In the genomic region with DNA sequence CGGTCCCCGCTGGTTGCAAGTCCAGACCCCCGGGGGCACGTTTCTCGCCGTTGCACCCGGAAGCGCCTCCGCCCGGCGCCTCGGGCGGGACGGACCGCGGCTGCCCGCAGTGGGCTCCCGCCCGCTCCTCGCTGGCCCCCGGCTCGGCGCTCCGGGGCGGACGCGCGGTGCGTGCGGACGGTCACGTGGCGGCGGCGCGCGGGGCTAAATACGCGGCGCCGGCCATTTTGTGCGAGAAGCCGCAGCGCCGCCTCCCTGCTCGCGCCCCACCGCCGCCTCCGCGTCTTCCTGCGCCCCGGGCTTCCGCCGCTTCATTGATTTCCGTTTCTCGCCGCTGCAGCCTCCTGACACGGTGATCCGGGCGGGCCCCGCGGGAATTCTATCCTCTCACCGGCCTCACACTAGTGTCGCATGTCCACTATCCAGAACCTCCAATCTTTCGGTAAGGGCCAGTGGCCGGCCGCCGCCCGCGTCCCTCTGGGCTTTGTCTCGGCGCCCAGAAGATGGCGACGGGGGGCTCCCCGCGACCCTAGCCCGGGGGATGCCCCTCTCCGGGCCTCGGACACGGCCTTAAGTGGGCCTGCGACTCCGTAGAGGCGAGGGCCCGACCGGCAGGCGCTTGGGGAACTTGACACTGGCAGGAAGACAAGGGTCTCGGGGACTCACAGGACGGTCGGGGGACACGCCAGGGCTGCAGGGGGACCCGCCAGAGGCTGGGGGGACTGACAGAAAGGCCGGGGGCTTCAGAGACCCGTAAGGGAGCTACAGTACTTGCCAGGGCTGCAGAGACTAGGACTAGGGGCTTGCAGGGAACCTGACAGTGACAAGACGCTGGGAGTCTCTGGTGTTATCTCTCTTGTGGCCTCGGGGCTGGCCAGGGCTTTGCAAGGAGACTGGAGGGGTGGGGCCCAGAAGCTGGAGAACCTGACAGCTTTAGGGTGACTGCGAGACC, we compare ENCODE assay signal across 8 mouse cellular contexts. TPM values are rescaled to one million over a fixed set of nuclear protein-coding genes. Genes with fewer than 3 reads are reported as not detected.
DNase-seq lines count a peak whose midpoint lies in the region; ATAC-seq and TF ChIP-seq lines count a peak whose summit lies in the region.

No protein-coding gene starts in this region.

- peak; percentile 88 for ATAC-seq in forebrain, embryonic 12.5 days (ENCODE audit: low FRiP score)
- peak; percentile 86 for ATAC-seq in liver, embryonic 16.5 days (ENCODE audit: low read depth)
- peak; percentile 81 for ATAC-seq in neural tube, embryonic 13.5 days (ENCODE audit: low read depth)

- H3K4me3 ChIP-seq in forebrain, embryonic 12.5 days (replicated peaks) = peak overlapping the region; percentile 99
- peak overlapping the region; percentile 85 for H3K4me3 ChIP-seq in liver, embryonic 16.5 days (ENCODE audit: low read depth, low read length)
- H3K4me3 ChIP-seq in neural tube, embryonic 13.5 days = peak overlapping the region; percentile 97
- H3K4me3 ChIP-seq in testis, adult 2 months (ENCODE audit: control insufficient read depth, low read depth, low read length) = peak overlapping the region; percentile 92

- peaks cover 29% of the 10 kb centered on the region for H3K4me1 ChIP-seq in forebrain, embryonic 12.5 days
- H3K4me1 ChIP-seq in liver, embryonic 16.5 days (ENCODE audit: control insufficient read depth, low read depth, low read length) = peaks cover 17% of the 10 kb centered on the region
- H3K4me1 ChIP-seq in neural tube, embryonic 13.5 days (replicated peaks) = peaks cover 22% of the 10 kb centered on the region
- H3K4me1 ChIP-seq in testis, adult 2 months (ENCODE audit: control insufficient read depth, insufficient read depth, low read length) = peaks cover 2% of the 10 kb centered on the region

- TF ChIP-seq CTCF in testis, adult 2 months (IDR thresholded peaks at IDR 0.05; ENCODE audit: control insufficient read depth, insufficient read depth, insufficient replicate concordance, low read depth, low read length) = no peak

- under 1% methylated on average over 65 of the region's 97 CpGs for WGBS in forebrain, embryonic 12.5 days
- under 1% methylated on average over 97 of the region's 97 CpGs for WGBS in large intestine, adult 2 months
- WGBS in liver, embryonic 16.5 days (ENCODE audit: insufficient replicate concordance) = under 1% methylated on average over 97 of the region's 97 CpGs
- WGBS in neural tube, embryonic 13.5 days = under 1% methylated on average over 84 of the region's 97 CpGs

- peak; percentile 67 to 68 for DNase-seq in CD8-positive naive resting alpha-beta T cell, adult 2 months (ENCODE audit: low read depth in 2 of 2, low spot score in 2 of 2)
- peak; percentile 72 for DNase-seq in c-Kit-positive CD71-positive TER-119-negative erythroid progenitor cells, embryonic 14.5 days (ENCODE audit: low read depth)
- DNase-seq in heart, postnatal 10 days = peak; percentile 85 to 87
- DNase-seq in large intestine, adult 2 months (ENCODE audit: low read depth, low spot score) = peak; percentile 33

- H3K27me3 ChIP-seq in forebrain, embryonic 12.5 days = no peaks in the 10 kb centered on the region
- H3K27me3 ChIP-seq in liver, embryonic 16.5 days (ENCODE audit: control insufficient read depth, insufficient read depth, low read depth, low read length) = peaks cover 2% of the 10 kb centered on the region; the same call in 1 of the 2 replicates
- no peaks in the 10 kb centered on the region for H3K27me3 ChIP-seq in neural tube, embryonic 13.5 days
- H3K27me3 ChIP-seq in testis, adult 2 months (ENCODE audit: control insufficient read depth, insufficient read depth, low read length) = no peaks in the 10 kb centered on the region

- H3K27ac ChIP-seq in forebrain, embryonic 12.5 days = peak overlapping the region; percentile 93
- H3K27ac ChIP-seq in liver, embryonic 16.5 days (ENCODE audit: low read length) = peak overlapping the region; percentile 90
- H3K27ac ChIP-seq in neural tube, embryonic 13.5 days (replicated peaks) = peak overlapping the region; percentile 94
- peak overlapping the region; percentile 80 for H3K27ac ChIP-seq in testis, adult 2 months (ENCODE audit: control insufficient read depth, insufficient read depth, low read depth, low read length)

- intact Hi-C loops in heart, postnatal 10 days (cut with DNase I) = loop anchor here (10.0 kb wide), 1 partner anchor 358 kb away; no protein-coding TSS in a partner anchor

- H3K4me2 ChIP-seq in forebrain, embryonic 12.5 days = peak overlapping the region; percentile 88
- peak overlapping the region; percentile 92 for H3K4me2 ChIP-seq in liver, embryonic 16.5 days (ENCODE audit: low read depth, low read length)
- H3K4me2 ChIP-seq in neural tube, embryonic 13.5 days = peak overlapping the region; percentile 91

- peak overlapping the region; percentile 100 for H3K9ac ChIP-seq in forebrain, embryonic 12.5 days
- H3K9ac ChIP-seq in liver, embryonic 16.5 days (ENCODE audit: low read depth, low read length) = peak overlapping the region; percentile 90
- H3K9ac ChIP-seq in neural tube, embryonic 13.5 days = peak overlapping the region; percentile 100

- H3K9me3 ChIP-seq in forebrain, embryonic 12.5 days = no peaks in the 10 kb centered on the region
- no peaks in the 10 kb centered on the region for H3K9me3 ChIP-seq in liver, embryonic 16.5 days (replicated peaks; ENCODE audit: control insufficient read depth, low read length)
- no peaks in the 10 kb centered on the region for H3K9me3 ChIP-seq in neural tube, embryonic 13.5 days

- TF ChIP-seq POLR2A in testis, adult 2 months (IDR thresholded peaks at IDR 0.05; ENCODE audit: control insufficient read depth, low read depth, low read length) = peak; percentile 65

- peaks cover 32% of the 10 kb centered on the region for H3K36me3 ChIP-seq in forebrain, embryonic 12.5 days (replicated peaks)
- H3K36me3 ChIP-seq in liver, embryonic 16.5 days (ENCODE audit: control insufficient read depth, insufficient read depth) = peaks cover 22% of the 10 kb centered on the region
- peaks cover 28% of the 10 kb centered on the region for H3K36me3 ChIP-seq in neural tube, embryonic 13.5 days
- no peaks in the 10 kb centered on the region; the same call in none of the 2 replicates for H3K36me3 ChIP-seq in testis, adult 2 months (ENCODE audit: control insufficient read depth, insufficient read depth, low read length)

RNA-seq across cellular contexts. Expression of a gene that starts 0.6 kb away (rescaled TPM):
- 407 and 434 TPM in 2 replicates for polyA plus RNA-seq in forebrain, embryonic 12.5 days (2016; fragmentation: Nextera tagmentation; extraction: Ambion mirVana)
- 10 to 100 TPM; 61.5 to 62.0 TPM for total RNA-seq in heart, postnatal 10 days (2021)
- 20.8 and 23.8 TPM in 2 replicates for polyA plus RNA-seq in large intestine, adult 2 months (2012; rRNA removed)
- 53.0 and 58.7 TPM in 2 replicates for polyA plus RNA-seq in liver, embryonic 16.5 days (2015; fragmentation: Nextera tagmentation; extraction: Ambion mirVana)
- 342 and 351 TPM in 2 replicates for polyA plus RNA-seq in neural tube, embryonic 13.5 days (2015; fragmentation: Nextera tagmentation; extraction: Ambion mirVana)
- 105 and 115 TPM in 2 replicates for polyA plus RNA-seq in testis, adult 2 months (2012; rRNA removed)

RNA-seq across cellular contexts. Expression of a gene that starts 46.9 kb away (rescaled TPM):
- polyA plus RNA-seq in forebrain, embryonic 12.5 days (2016; fragmentation: Nextera tagmentation; extraction: Ambion mirVana) = 0.23 and 0.36 TPM in 2 replicates
- total RNA-seq in heart, postnatal 10 days (2021) = not detected
- 1.6 and 1.8 TPM in 2 replicates for polyA plus RNA-seq in large intestine, adult 2 months (2012; rRNA removed)
- polyA plus RNA-seq in liver, embryonic 16.5 days (2015; fragmentation: Nextera tagmentation; extraction: Ambion mirVana) = 0.05 TPM in 1 of 2 replicates, not detected in the other
- 1.2 and 1.5 TPM in 2 replicates for polyA plus RNA-seq in neural tube, embryonic 13.5 days (2015; fragmentation: Nextera tagmentation; extraction: Ambion mirVana)
- 0.06 and 0.19 TPM in 2 replicates for polyA plus RNA-seq in testis, adult 2 months (2012; rRNA removed)

Comparison
In these comparisons a context has a peak if more than half of its experiments do, and no peak if none do; other contexts are left out.
1. Peak in every context shown above with its lines: DNase-seq, ATAC-seq, H3K4me3 ChIP-seq and H3K27ac ChIP-seq.
2. DNase-seq: peak in every context shown above with its lines; median percentile 86 in heart, postnatal 10 days; 72 in c-Kit-positive CD71-positive TER-119-negative erythroid progenitor cells, embryonic 14.5 days; 68 in CD8-positive naive resting alpha-beta T cell, adult 2 months; 33 in large intestine, adult 2 months.